Mouse (Mus musculus): ENCODE results near the gene Rasal3.

Rasal3 gene

GRCm38 (mm10) chr17:32388370-32389100 is 14.8 kb downstream of the Rasal3 start:
- DNase-seq (ENCODE audit: low spot score in 2 of 2), result peak; percentile 23 to 27

GRCm38 (mm10) chr17:32387986-32388369 is 15.4 kb downstream of the Rasal3 start:
- DNase-seq (ENCODE audit: low spot score in 2 of 2), result no peak

- peak in 1 of 2 experiments; percentile 52 for DNase-seq (ENCODE audit: low spot score in 2 of 2)
Observed at GRCm38 (mm10) chr17:32386659-32387432, 16.5 kb downstream of the Rasal3 start.

- no peak for DNase-seq (ENCODE audit: low spot score in 2 of 2)
Observed at GRCm38 (mm10) chr17:32383661-32384060, 19.7 kb downstream of the Rasal3 start.

- DNase-seq (ENCODE audit: low spot score in 2 of 2), result no peak
Observed at GRCm38 (mm10) chr17:32382576-32382975, 20.8 kb downstream of the Rasal3 start.

GRCm38 (mm10) chr17:32378786-32379185 is 24.6 kb downstream of the Rasal3 start:
- no peak for DNase-seq (ENCODE audit: low spot score in 2 of 2)

- DNase-seq (ENCODE audit: low spot score in 2 of 2), result no peak
Observed at GRCm38 (mm10) chr17:32377137-32377536, 26.2 kb downstream of the Rasal3 start.

GRCm38 (mm10) chr17:32376475-32376874 is 26.9 kb downstream of the Rasal3 start:
- no peak for DNase-seq (ENCODE audit: low spot score in 2 of 2)

- no peak for DNase-seq (ENCODE audit: low spot score in 2 of 2)
Observed at GRCm38 (mm10) chr17:32368991-32369578, 34.3 kb downstream of the Rasal3 start.

- DNase-seq (ENCODE audit: low spot score in 2 of 2), result no peak
Observed at GRCm38 (mm10) chr17:32367706-32368105, 35.7 kb downstream of the Rasal3 start.

GRCm38 (mm10) chr17:32365296-32365695 is 38.1 kb downstream of the Rasal3 start:
- no peak for DNase-seq (ENCODE audit: low spot score in 2 of 2)

GRCm38 (mm10) chr17:32364850-32365249 is 38.5 kb downstream of the Rasal3 start:
- no peak for DNase-seq (ENCODE audit: low spot score in 2 of 2)

- peak; percentile 83 to 91 for DNase-seq (ENCODE audit: low spot score in 2 of 2)
Observed at GRCm38 (mm10) chr17:32364331-32364730, 39.1 kb downstream of the Rasal3 start.

GRCm38 (mm10) chr17:32363821-32364301 is 39.5 kb downstream of the Rasal3 start:
- DNase-seq (ENCODE audit: low spot score in 2 of 2), result no peak

GRCm38 (mm10) chr17:32362686-32363085 is 40.7 kb downstream of the Rasal3 start:
- DNase-seq (ENCODE audit: low spot score in 2 of 2), result no peak

GRCm38 (mm10) chr17:32359928-32360327 is 43.5 kb downstream of the Rasal3 start:
- DNase-seq (ENCODE audit: low spot score in 2 of 2), result no peak

- no peak for DNase-seq (ENCODE audit: low spot score in 2 of 2)
Observed at GRCm38 (mm10) chr17:32358943-32359340, 44.4 kb downstream of the Rasal3 start.

- peak in 1 of 2 experiments; percentile 32 for DNase-seq (ENCODE audit: low spot score in 2 of 2)
Observed at GRCm38 (mm10) chr17:32358192-32358942, 45.0 kb downstream of the Rasal3 start.

- DNase-seq (ENCODE audit: low spot score in 2 of 2), result no peak
Observed at GRCm38 (mm10) chr17:32356766-32357760, 46.3 kb downstream of the Rasal3 start.

- DNase-seq (ENCODE audit: low spot score in 2 of 2), result no peak
Observed at GRCm38 (mm10) chr17:32356281-32356680, 47.1 kb downstream of the Rasal3 start.
